Mouse (Mus musculus) neutrophil, adult 5-6 weeks (primary cell): ENCODE measurements around the gene Izumo2. TPM values are rescaled to one million over a fixed set of nuclear protein-coding genes. Genes with fewer than 3 reads are reported as not detected.
"Not testable (repeated sequence)": the region's sequence is repeated elsewhere in the genome, so short reads cannot be mapped to it uniquely, and the experiment has no call there.

Source experiments
- ATAC-seq: fragments of 151-379, 151-347 bp; 2 replicates; pipeline ENCODE4 v1.8.0; 2017; ENCODE audit warnings: mild to moderate bottlenecking, moderate TSS enrichment; ENCODE audit not compliant: insufficient number of reproducible peaks, poor library complexity, low FRiP score, severe bottlenecking; ENCODE audit errors: extremely low read depth
- total RNA-seq: library from RNA; stranded (forward); fragments of 200-1000 nt; gene quantifications from 2 replicates; pipeline ENCODE4 v1.2.3, GENCODE M21; 2017

The Izumo2 gene
- total RNA-seq, 1 experiment from 2014 or later: not detected

DNA sequence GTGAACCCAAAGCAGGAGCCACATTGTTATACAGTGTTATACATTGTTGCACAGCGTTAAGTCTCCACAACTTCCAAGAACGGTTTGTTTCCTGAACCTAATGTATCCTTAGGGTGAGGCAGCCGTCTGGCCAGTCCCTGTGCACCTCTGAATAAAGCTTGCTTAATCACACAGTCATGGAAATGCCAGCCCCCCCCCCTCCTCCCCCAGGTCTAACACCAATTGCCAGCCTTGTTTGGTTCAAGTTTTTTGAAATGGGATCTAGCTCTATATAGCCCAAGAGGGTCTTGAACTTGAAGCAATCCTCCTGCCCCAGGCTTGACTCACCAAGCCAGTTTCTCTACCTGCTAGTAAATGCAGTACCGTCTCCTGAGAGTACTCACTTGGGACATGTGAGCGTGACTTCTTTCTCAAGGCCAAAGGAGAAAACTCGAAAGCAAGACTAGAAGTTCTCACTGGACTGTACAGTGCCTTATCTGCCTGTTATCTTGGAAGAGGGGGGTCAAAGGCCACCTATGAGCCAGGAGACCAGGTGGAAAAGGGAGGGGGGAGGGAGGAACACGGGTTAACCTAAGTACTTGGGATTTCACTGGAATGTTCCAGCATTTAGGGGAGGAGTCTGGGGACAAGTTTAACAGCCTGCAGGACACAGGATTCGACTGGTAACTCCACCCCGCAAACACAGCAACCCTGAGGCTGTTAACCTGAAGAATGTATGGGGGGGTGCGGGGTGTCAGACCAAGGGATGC, 14.9 kb upstream of the Izumo2 start:
- no peak for ATAC-seq

DNA sequence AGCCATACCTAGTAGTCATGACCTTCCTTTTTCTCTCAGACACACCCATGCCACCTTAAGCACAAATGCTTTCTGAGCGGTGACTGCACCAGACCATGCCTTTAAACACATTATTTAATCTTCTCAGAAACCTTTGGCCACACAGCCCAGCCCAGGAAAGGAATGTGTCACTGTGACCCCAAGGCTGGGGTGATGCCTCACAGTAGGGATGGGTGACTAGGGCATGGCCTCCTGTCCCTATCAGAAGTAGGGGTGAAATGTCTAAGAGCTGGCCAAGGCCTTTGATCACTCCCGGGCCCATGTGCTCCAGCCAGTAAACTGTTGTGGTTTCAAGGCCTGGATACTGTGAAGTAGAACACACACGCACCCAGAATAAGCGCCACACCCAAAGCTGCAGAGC, 13.3 kb upstream of the Izumo2 start:
- no peak for ATAC-seq

DNA sequence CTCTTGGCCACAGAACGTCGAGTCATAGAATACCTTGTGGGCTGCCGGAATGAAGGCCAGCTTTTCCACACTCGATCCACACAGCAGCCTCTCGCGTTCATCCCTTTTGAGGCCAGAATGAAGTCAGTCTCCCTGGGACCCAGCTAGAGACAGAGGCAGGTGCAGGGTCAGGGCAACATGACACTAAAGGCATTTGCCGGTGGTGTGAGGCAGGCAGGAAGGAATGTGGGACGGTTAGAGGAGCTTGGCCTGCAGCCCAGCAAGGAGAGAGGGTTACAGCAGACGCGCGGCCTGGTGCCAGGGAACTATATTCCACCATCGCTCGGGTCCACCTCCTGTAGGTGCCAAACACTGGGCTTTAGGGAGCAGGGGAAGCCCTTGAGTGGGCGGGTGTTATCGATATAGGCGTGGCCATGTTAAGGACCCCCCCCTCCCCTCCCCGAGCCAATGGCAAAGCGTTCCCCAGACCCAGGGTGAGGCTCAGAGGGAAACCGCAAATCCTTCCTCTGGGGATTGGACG, 11.3 kb upstream of the Izumo2 start:
- no peak for ATAC-seq

DNA sequence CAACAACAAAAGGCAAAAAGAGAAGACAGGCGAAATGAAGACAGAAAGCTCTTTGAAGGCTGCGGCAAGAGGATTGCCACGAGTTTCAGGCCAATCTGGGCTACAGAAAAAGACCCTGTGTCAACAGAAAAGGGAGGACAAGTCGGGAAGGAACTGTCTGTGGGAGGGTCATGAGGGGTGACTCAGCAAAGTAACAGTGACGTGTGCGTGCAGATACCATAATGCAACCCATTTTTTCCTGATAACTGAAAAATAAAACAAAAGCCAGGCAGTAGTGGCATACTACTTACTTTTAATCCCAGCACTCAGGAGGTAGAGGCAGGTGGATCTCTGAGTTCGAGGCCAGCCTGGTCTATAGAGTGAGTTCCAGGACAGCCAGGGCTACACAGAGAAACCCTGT, 10.6 kb upstream of the Izumo2 start:
- no peak for ATAC-seq

DNA sequence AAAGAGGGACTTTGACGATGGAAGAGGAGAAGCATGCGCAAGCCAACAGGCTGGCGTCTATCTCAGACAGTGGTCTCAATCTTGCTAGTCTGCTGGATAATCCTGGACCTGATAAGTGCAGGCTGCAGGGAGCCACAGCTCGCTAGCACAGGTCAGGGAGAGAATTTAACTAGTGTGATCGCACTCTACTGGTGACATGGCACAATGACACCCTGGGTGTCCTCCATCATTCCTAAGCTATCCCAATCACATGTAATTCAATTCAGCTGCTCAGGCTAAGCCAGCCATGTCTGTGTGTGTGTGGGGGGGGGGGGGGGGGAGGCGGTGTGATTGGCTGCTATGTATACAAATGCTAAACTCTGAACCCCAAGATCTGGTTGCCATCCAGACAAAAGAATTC, 6.6 kb upstream of the Izumo2 start:
- 0 out of 2 replicates have a peak, but pooled peaks have one; percentile 9 for ATAC-seq

DNA sequence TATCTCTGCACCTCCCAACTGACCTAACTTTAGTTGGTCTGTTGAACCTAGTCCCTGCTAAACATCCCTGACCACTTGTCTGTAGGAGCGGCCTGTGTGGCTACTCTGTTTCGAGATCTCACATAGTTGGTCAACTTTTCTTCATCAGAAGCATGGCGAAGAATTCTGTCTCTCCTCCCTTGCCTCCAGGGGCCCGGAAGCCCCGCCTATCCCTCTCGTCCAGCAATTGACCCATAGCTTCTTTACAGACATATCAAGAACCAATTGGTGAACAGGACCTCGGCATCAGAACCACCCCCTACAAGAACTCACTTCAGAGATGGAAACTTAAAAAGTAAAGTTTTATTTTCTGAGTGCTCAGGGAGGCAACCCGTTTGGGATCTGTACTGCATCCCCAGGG, 5.6 kb upstream of the Izumo2 start:
- ATAC-seq: no peak

DNA sequence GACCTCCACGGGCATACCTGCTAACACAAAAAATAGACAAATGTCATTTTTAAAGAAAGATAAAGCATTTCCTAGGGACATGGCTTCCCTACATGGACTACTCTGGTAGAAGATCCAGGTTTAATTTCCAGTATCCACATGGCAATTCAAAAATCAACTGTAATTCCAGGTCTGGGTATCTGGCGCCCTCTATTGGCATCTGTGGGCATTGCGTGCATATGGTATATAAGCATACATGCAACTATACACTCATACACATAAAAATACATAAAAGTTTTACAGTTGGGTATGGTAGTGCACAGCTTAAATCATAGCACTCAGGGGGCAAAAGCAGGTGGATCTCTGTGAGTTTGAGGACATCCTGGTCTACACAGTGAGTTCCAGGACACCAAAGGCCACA, 4.2 kb upstream of the Izumo2 start:
- no peak for ATAC-seq

DNA sequence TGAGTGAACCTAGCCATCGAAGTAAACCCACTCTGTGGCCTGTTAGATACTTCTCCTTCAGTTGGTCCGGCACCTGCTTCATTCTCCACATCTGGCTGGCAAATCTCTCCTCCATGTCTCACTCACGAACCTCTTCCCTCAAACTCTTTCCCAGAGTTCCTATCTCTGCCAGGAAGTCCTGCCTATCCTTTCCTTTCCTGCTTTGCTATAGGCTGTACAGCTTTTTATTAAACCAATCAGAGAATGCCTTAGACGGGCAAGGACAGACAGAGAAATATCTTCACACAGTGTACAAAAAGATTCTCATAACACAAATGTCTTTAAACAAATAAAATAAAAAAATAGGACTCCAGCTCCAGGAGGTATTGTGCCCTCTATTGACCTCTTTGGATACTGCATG, 3.5 kb upstream of the Izumo2 start:
- no peak for ATAC-seq

DNA sequence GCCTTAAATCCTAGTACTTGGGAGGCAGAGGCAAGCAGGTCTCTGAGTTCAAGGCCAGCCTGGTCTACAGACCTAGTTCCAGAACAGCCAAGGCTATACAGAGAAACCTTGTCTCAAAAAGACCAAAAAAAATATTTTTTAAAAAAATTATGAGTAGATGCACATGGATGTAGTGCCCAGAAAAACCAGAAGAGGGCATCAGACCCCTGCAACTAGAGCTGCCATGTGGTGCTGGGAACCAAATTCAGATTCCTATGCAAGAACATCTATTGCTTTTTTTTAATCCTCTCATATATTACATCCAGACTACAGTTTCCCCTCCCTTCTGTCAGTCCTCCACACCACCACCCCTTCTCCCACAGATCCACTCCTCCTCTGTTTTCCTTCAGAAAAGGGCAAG, 2.2 kb upstream of the Izumo2 start:
- ATAC-seq: no peak

DNA sequence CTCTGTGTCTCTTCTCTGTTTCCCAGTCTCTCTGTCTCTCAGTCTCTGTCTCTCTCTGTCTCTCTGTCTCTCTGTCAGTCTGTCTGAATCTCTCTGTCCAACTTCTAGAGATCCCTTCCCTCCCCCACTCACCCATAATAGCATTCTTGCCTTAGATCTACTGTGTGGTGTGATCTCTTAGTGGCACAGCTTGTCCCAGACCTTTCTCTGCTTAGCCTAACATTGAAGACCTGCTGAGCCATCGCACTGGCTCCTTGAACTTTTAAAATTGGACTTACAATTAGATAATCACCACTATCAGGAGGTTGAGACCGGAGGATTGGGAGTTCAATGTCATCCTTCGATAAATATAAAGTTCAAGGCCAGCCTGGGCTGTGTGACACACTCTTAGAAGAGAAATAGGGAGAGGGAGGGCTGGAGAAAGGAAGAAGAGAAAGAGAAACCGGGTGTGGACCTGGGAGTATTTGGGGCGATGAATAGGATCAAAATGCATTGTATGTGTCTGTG, 1.3 kb upstream of the Izumo2 start:
- no peak for ATAC-seq

DNA sequence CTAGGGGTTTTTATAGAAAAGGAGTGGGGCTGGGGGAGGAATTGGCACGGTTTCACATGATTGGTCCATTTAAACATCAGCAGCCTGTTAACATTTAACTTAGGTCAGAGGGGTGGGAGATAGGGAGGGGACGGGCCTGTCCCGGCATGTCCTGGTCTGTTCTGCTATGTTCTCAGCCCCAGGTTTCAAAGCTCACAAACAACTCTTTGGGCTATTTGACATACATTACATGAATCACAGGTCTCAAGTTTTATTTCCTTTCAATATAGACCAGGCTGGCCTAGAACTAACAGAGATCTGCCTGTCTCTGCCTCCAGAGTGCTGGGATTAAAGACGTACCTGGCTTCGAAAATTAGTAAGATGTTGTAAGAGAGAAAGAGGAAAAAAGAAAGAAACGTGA, 449 bp upstream of the Izumo2 start:
- not testable (repeated sequence) for ATAC-seq

DNA sequence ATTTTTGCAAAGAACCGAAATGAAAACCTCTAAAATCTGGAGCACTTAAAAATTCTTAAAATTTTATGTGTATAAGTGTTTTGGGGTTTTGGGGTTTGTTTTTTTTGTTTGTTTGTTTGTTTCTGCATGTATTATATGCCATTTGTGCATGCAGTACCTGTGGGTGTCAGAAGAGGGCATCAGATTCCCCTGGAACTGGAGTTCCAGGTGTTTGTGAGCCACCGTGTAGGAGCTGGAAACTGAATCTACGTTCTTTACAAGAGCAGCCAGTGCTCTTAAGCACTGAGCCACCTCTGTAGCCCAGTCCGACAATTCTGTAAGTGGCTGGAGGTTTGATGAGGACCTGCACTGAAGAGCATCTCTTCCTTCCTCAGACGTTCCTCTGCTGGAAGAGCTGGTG, 1.3 kb downstream of the Izumo2 start:
- ATAC-seq: no peak

DNA sequence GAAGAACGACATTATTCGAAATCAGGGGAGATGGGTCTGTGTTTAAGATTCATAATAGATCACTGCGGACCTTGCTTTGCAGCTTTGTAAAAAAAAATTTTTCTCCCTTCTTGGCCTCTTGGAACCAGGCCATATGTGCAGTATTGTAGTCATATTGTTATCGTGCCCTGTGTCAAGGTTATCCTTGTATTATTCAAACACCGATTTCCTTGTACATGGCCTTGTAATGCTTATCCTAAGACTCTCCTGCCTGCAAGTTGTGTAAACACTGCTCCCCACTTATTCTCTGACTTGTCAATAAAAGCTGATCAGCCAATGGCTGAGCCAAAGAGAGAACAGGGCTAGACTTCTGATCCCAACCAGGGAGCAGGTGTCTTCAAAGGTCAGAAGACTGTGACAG, 13.5 kb downstream of the Izumo2 start:
- no peak for ATAC-seq

DNA sequence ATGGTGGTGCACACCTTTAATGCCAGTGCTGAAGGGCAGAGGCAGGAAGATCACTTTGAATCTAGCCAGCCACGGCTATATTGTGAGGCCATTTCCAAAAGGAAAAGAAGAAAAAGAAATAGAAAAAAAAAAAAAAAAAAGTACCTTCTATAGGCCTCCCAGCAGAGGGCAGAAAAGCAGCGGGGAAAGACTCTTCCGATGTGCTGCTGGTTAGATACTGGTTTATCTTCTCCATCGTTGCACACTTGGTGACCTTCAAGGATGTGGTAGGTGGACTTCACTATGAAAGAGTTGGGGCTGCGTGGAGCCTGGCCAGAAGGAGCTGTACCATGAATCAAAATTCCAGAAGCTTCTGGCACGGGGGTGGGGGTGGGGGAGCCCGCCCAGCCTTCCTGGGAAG, 15.8 kb downstream of the Izumo2 start:
- ATAC-seq: no peak

DNA sequence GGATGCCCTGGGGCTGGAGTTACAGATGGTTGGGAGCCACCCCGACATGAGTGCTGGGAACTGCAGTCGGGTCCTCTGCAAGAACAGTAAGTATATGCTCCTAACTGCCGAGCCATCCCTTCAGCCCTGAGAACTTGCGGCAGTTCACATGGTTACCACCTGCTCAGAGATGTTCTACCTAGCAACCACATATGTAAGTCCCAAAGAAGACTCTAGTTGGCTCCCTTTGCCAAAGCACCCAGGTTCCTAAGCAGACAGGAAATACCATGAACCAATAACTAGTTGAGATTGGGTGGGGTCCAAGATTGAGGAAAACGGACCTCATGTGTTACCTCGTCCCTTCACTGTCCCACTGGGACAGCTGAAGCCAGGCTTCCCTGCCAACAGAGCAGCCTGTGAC, 17.8 kb downstream of the Izumo2 start:
- peak; percentile 90 for ATAC-seq

DNA sequence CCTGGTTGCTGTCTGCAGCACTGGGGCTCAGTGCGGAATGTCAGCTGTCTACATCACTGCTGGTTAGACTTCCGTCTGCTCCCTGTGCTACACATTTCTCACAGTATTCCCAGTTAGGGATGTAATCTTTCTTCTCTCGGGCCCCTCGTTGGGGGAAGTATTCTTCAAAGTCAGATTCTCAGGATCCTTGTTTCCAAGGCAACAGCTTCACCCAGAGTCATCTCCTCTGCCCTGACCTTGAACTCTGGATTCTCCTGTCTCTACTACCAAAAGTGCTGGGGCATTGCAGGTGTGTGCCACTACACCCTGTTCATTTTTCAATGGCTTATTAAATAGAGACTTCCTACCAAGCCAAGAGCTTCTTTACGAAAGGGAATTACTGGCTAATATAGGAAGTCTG, 18.6 kb downstream of the Izumo2 start:
- ATAC-seq: no peak

DNA sequence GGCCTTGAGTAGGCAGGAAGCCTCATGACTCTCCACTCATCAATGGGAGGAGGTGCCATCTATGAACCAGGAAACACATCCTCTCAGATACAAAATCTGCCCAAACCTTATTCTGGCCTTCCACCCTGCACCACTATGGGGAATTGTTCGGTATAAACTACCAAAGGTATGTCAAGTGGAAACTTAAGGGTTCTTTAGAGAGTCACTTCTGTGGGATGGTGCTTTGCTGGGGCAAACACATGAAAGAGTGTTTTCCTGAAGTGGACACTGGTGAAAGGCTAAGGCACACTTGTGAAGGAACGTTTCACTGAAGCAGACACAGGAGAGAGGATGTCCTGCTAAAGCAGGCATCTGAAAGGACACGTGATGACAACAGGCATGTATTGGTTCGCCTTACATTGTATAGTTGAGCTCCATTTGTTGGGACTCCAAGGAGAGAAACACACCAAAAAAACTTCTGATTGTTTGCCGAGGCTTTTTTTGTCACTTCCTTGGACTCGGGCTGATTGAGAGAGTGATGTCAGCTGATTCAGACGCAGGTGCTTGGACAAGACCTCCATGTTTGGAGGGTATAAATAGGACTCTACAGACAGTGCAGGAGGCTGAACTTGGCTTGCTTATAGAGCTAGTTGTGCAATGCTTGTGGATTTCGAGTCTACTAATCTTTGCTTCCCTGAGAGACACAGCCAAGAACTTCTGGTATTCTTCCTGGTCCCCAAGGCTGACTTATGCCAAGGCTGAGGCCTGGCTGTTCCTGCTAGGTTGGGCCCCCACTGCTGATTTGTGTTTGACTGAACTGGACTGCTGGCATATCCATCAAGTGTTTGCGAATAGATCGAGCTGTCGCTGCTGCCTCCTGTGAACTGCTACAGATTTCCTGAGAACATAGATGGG, 19.8 kb downstream of the Izumo2 start:
- ATAC-seq: no peak

DNA sequence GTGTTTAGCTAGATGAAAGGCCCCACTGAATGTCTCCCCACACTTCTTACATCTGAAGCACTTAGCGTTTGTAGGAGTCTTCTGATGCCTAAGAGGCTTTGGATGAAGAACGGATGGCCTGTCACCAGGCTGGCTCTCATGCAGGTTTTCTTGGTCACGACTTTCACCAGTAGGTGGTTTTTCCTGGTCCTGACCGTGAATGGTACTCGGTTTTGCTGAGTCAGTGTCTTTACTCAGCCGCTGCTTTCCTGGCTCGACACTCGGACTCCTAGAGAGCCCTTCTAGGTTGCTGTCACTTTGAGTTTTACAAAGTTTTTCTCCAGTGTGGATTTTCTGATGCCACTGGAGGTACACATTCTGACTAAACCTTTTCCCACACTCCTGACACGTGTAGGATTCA, 25.2 kb downstream of the Izumo2 start:
- ATAC-seq: no peak

DNA sequence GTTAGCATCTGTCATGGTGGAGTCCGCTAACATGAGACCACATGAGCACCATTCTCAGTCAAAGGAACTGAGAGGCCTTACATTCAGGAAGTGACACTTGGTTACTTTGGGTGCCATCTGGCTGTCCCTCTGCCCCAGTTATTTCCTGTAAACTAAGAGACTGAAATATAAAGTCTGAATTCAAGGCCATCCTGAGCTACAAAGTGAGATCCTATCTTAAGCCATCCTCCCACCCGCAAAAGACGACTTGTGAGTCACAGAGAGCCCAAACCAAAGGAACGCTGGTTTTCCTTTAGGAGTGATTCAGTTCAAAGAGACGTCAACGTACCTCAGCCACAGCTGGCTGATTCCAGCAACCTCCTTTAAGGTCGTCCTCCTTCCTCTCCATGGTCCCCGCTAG, 32.8 kb downstream of the Izumo2 start:
- ATAC-seq: no peak

DNA sequence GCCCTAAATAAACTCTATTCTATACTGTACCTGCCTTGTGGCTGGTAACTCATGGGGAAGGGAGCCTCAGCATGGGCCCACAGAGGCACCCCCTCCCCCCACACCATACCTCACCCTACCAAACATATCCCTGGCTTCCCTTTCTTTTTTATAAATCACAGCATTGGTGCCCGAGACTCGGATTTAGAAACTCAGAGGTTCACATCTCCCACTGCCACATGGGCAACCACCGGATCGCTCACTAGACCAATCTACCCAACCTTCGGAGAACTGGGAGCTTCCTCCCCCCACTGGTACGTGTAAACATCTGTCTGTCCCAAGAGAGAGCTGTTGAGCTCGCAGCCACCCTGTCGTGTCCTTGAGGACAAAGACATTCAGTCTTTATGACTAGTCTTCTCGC, 35.7 kb downstream of the Izumo2 start:
- ATAC-seq: no peak
